Mouse (Mus musculus): Measurements from ENCODE around the gene Lrfn2.

Lrfn2 gene

GRCm38 (mm10) chr17:49037163-49037950, 105.2 kb downstream of the Lrfn2 start:
- no peak for DNase-seq

GRCm38 (mm10) chr17:49043806-49044640, 111.8 kb downstream of the Lrfn2 start:
- no peak for DNase-seq

- DNase-seq: no peak
Measured at GRCm38 (mm10) chr17:49047921-49048320, 115.7 kb downstream of the Lrfn2 start.

GRCm38 (mm10) chr17:49051231-49051630, 119.1 kb downstream of the Lrfn2 start:
- DNase-seq: no peak

- no peak for DNase-seq
Measured at GRCm38 (mm10) chr17:49061141-49061540, 129.0 kb downstream of the Lrfn2 start.

GRCm38 (mm10) chr17:49063789-49064188, 131.6 kb downstream of the Lrfn2 start:
- DNase-seq: peak; percentile 45

- peak; percentile 87 for DNase-seq
Measured at GRCm38 (mm10) chr17:49064526-49064925, 132.3 kb downstream of the Lrfn2 start.

GRCm38 (mm10) chr17:49065050-49065449, 132.9 kb downstream of the Lrfn2 start:
- no peak for DNase-seq

- DNase-seq: no peak
Measured at GRCm38 (mm10) chr17:49066748-49067147, 134.6 kb downstream of the Lrfn2 start.

- no peak for DNase-seq
Measured at GRCm38 (mm10) chr17:49078168-49078567, 146.0 kb downstream of the Lrfn2 start.

GRCm38 (mm10) chr17:49079647-49080046, 147.5 kb downstream of the Lrfn2 start:
- DNase-seq: no peak

GRCm38 (mm10) chr17:49083594-49084380, 151.6 kb downstream of the Lrfn2 start:
- peak; percentile 90 for DNase-seq

GRCm38 (mm10) chr17:49085111-49085510, 152.9 kb downstream of the Lrfn2 start:
- DNase-seq: no peak

GRCm38 (mm10) chr17:49096781-49097544, 164.8 kb downstream of the Lrfn2 start:
- DNase-seq: no peak

- DNase-seq: no peak
Measured at GRCm38 (mm10) chr17:49111399-49111798, 179.2 kb downstream of the Lrfn2 start.

GRCm38 (mm10) chr17:49111911-49112310, 179.7 kb downstream of the Lrfn2 start:
- peak; percentile 22 for DNase-seq

- DNase-seq: no peak
Measured at GRCm38 (mm10) chr17:49113336-49113735, 181.2 kb downstream of the Lrfn2 start.

- no peak for DNase-seq
Measured at GRCm38 (mm10) chr17:49124166-49124565, 192.0 kb downstream of the Lrfn2 start.

- no peak for DNase-seq
Measured at GRCm38 (mm10) chr17:49124642-49125041, 192.5 kb downstream of the Lrfn2 start.

Measured in layer of hippocampus, adult 9-11 months (tissue).